Mouse (Mus musculus): ENCODE measurements around the gene Rnf26. TPM values are rescaled to one million over a fixed set of nuclear protein-coding genes. Genes with fewer than 3 reads are reported as not detected.

The Rnf26 gene
- total RNA-seq (2021) = 10 to 100 TPM; 30.3 to 33.0 TPM

- DNase-seq (ENCODE audit: extremely low spot score in 1 of 2, low spot score in 1 of 2) = peak; percentile 85 to 89
Observed at GRCm38 (mm10) chr9:44113105-44113789, at the start of gene Rnf26, which contains the start of gene Gm49380. Rnf26 (minus strand) TSS chr9:44113517. Gm49380 (minus strand) TSS chr9:44113500.

DNA sequence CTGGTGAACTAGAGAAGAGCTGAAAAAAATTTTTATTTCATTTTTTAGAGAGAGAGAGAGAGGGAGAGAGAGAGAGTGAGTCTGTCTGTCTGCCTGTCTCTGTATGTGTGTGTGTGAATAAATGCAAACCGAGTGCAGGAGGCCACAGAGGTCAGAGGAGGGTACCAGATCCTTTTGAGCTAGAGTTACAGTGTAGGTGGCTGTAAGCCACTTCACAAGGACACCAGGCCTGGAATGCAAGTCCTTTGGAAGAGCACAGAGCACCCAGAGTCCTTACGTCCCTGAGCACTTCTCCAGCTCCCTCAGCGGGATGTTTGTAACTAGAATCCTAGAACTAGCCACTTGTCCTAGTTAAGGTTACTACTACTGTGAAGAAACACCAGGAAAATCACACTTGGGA is 46.6 kb upstream of the Rnf26 start:
- DNase-seq (ENCODE audit: extremely low spot score in 1 of 2, low spot score in 1 of 2) = no peak

- DNase-seq (ENCODE audit: extremely low spot score in 1 of 2, low spot score in 1 of 2) = no peak
Observed at GRCm38 (mm10) chr9:44147290-44147689, 34.0 kb upstream of the Rnf26 start.

- DNase-seq (ENCODE audit: extremely low spot score in 1 of 2, low spot score in 1 of 2) = no peak
Observed at GRCm38 (mm10) chr9:44144718-44145060, 31.4 kb upstream of the Rnf26 start.

DNA sequence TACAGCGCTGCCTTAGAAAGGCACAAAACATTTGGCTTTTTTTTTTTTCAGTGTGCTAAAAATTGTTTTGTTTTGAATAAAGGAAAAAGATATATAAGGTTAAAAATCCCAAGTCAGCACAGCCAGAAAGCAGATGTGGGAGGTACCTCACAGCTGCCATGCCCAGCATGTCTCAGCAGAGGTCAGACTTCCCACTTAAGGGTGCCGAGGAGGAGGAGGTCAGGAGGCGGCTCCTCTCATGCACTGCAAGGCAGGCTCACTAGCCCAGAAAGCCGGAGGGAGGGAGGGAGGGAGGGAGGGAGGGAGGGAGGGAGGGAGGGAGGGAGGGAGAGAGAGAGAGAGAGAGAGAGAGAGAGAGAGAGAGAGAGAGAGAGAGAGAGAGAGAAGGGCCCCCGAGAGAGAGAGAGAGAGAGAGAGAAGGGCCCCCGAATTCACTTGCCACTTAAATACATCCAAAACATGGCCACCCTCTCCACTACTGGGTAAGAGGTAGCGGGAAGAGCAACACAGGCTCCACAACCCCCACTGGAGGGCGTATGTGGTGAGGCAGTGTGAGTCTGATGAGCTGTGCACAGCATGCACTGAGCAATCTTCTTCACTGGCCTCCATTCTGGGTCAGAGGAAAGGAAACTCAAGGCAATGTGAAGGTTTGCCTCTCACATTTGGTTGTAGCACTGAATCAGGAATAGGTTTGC is 30.9 kb upstream of the Rnf26 start:
- no peak for DNase-seq (ENCODE audit: extremely low spot score in 1 of 2, low spot score in 1 of 2)

DNA sequence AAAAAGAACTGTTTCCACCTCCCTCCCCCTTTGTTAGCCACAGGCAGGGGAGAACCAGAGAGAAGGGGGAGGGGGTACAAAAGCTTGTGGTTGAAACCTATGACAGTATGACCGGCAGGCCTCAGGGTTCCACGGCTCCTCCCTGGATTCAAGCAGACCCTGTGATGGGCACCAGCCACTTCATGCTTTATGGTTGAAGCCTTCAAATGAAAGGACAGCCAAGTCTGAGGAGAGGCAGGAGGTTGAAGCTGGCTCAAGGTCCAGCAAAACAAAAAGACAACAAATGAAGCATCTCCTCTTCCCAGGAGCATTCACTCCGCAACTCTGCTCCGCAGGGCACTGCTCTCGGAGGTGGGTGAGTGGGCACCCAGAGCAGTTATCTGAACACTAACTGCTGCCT is 30.1 kb upstream of the Rnf26 start:
- DNase-seq (ENCODE audit: extremely low spot score in 1 of 2, low spot score in 1 of 2) = no peak

GRCm38 (mm10) chr9:44141951-44142350 is 28.6 kb upstream of the Rnf26 start:
- DNase-seq (ENCODE audit: extremely low spot score in 1 of 2, low spot score in 1 of 2) = no peak

DNA sequence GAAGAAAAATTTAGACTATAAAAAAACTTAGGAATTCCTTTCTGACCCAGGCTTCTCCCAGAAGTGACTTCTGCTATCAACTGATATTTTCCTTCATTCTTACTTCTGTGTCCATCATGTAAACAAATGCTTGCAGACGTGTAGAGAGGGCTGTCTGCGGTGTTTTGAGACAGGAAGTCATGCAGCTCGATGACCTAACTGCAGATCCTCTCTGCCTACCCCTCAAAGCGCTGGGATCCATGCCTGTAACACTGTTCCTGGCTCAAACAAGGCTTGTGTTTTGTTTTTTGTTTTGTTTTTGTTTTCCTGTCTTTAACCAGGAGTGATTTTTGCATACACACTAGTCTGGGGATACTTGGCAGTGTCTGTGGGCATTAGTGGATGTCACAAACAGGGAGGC is 24.5 kb upstream of the Rnf26 start:
- DNase-seq (ENCODE audit: extremely low spot score in 1 of 2, low spot score in 1 of 2) = no peak

DNA sequence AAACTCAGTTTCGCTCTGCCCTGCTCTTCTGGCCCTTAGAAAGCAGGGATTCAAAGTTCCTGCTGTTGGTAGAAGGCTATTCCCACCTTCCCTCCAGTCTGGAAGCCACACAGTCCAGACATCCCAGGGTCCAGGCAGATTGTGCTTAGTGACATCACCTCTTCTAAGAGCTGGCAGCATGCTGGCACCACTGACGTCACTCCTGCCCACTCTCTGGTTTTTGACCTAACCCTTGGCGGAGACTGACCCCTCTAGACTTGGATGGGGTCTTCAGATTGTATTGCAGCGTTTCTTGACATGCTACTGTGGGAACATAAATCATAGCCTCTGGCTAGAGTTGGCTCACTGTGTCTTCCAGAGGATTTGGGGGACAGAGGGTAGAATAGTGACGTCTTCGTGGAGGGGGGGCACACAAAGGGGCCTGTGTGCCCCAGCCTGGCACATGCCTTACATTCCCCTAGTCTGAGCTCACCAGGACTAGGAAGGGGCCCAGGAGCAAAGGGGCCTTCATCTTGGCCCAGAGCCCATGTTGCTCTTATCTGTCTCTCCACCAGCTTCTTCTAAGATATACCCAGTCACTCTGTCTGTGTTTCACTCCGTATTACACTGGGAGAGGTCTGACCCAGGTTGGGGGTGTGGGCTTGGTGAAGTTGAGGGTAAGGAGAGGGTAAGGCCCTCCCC is 22.6 kb upstream of the Rnf26 start:
- DNase-seq (ENCODE audit: extremely low spot score in 1 of 2, low spot score in 1 of 2) = no peak

DNA sequence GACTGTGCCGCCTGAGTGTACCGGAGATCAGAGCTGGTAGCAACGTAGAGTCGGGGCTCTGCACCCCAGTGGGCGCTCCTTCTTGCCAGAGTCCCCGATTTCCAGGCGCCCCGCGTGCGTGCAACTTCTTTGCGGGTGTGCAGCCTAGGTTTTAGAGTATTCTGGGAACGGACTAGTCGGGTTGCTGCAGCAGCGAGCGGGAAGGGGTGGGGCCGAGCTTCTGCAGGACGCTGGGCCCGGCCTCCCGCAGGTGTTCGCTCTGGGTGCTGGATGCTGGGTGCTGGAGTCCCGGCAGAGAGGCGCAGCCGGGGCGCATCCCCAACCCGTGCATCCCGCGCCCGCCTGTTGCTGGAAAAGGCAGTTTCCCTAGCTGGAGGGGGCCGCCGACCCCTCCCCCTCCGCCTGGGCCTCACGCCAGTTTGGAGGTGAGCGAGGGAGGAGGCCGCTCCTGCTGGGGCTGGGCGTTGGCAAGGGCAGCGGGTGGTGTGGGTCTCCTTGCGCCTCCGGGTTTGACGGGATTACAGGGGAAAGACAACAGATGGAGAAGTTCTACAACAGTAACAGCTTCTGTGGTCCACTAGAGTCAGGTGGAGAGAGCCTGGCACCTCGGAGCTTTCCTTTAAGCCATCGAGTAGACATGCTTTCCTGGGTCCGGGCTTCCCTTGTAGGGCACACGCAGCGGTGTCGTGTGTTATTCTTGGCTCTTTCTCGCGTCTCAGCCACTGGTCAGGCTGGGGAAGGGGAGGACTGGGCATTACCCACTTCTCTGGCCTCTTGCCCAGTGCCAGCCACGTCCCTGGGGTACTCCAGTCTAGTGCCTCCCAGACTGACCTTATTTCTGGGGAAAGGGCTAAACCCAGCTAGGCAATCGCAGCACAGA is 21.8 kb upstream of the Rnf26 start:
- DNase-seq (ENCODE audit: extremely low spot score in 1 of 2, low spot score in 1 of 2) = no peak

DNA sequence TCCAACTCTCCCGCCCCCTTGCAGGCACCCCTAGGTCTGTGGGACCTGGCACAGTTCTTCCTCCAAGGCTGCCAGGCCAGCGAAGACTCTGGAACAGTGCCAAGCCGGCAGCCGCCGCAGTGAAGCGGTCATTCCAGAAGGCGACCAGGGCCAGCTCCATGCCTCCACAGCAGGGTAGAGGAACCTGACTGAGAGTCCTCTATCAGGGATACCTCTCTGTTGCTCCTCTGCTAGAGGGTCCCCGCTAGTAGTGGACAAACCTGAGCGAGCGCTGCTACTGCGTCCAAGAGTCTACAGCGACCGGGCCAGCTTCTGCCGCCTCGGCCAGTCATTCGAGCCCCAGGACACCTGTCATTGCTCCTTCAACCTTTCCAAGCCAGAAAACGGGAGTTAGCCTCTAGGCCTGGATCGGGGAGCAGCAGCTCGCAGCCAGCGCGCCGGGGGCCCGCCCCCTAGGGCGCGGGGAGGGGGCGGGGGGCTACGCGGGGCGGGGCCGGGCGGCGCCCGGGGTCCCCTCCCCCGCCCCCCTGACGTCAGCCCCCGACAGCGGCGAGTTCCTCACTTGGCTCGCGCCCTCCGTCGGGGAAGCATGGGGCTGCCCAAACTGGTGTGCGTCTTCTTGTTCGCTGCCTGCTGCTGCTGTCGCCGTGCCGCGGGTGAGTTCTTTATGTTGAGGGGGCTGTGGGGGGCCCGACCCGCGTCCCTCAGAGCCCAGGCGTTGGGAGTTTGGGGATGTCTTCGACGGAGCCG is 21.0 kb upstream of the Rnf26 start, which contains the start of gene Mcam:
Mcam (plus strand) TSS at position 369 of the 750 bp plus-strand sequence.
- peak in 1 of 2 experiments; percentile 47 for DNase-seq (ENCODE audit: extremely low spot score in 1 of 2, low spot score in 1 of 2)

GRCm38 (mm10) chr9:44133287-44133686 is 20.0 kb upstream of the Rnf26 start:
- no peak for DNase-seq (ENCODE audit: extremely low spot score in 1 of 2, low spot score in 1 of 2)

- DNase-seq (ENCODE audit: extremely low spot score in 1 of 2, low spot score in 1 of 2) = no peak
Observed at GRCm38 (mm10) chr9:44132200-44132599, 18.9 kb upstream of the Rnf26 start.

DNA sequence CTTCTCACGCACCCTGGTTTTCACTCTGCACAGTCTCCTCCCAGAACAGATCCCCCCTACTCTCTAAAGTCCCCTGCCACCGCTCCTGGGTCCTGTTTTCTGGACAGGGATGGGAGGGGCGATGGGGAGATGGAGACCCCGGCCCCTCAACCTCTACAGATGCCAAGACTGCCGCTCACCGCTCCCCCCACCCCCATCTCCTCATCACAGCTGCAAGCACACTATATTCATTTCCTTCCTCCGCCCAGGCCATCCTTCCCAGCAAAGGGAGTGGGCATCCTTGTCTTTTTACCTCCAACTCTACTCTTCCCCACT is 17.9 kb upstream of the Rnf26 start:
- no peak for DNase-seq (ENCODE audit: extremely low spot score in 1 of 2, low spot score in 1 of 2)

- no peak for DNase-seq (ENCODE audit: extremely low spot score in 1 of 2, low spot score in 1 of 2)
Observed at GRCm38 (mm10) chr9:44130581-44131275, 17.4 kb upstream of the Rnf26 start.

DNA sequence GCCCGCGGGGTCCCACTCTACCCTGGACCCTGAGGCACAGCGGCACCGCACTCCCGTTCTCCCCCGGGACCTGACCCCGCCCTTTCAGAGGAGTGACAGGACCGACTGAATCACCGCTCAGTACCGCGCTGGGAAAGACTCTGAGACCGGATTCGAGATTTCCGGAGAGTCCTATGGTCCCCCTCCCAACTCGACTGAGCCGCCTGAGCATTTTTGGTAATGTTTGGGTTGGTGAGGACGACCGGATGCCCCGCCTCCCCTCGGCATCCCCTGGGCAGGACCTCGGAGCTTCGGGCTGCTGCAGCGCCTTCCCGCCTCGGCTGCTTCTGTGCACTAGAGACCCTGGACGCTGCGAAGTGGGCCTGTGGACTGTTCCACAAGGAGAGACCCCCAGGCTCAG is 16.7 kb upstream of the Rnf26 start:
- DNase-seq (ENCODE audit: extremely low spot score in 1 of 2, low spot score in 1 of 2) = no peak

DNA sequence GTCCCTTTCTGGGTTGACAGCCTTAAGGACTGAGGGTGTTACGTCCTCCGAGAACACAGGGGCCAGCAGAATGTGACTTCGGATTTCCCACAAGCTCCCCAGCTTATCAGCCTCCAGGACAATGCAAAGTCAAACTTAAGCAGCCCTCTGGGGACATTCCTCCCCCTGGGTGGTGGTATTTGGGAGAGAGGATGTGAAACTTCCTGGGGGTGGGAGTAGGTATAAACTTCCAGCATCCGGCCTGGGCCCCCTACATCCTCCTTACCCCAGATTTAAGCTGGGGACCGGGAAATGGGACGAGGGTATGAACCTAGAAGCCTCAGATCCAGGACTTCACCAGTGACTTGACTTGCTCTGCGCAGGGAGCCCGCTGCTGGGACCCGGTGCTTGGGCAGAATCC is 16.3 kb upstream of the Rnf26 start:
- DNase-seq (ENCODE audit: extremely low spot score in 1 of 2, low spot score in 1 of 2) = no peak

GRCm38 (mm10) chr9:44127351-44127801 is 14.1 kb upstream of the Rnf26 start:
- no peak for DNase-seq (ENCODE audit: extremely low spot score in 1 of 2, low spot score in 1 of 2)

GRCm38 (mm10) chr9:44126746-44127145 is 13.4 kb upstream of the Rnf26 start:
- DNase-seq (ENCODE audit: extremely low spot score in 1 of 2, low spot score in 1 of 2) = no peak

Data from layer of hippocampus, postnatal 25 days (tissue).